Mouse (Mus musculus): ENCODE measurements at regions not wholly inside any gene's neighbourhood (a gene's known extent, or its start where the extent isn't known, plus 50 kb on each side); places are given as distances from the start of the nearest gene placed in this dataset.
A peak's percentile ranks its signal among the peaks of the same experiment; 100 is the strongest.

DNA sequence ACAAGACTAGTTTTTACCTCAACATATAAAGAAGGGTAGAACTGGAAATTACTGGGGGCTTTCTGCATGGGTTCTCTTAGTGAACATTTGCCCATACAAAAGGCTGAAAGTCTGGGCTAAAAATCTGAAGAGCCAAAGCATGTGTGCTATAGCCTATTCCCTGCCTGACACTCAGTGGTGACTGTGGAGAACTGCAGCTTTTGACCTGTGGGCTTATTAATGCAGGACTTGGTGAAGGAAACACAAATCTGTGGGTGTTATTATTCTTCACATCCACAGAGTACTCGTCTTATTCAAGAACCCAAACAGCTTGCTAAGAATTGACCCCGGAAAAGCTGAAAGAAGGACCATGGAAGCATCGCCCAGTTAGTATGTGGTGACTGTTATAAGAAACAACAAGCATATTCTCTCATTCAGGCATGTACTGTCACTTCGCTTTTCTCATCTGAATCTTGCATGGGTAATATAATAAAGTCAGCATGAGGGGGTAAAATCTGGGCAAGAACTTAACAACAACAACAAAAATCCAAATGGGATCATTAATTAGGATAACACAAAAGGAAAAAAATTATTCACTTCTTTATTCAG, 77.2 kb upstream of the Cypt12 start:
- H3K27ac ChIP-seq (ENCODE audit: low read depth, low read length) = no peak overlapping the region
- DNase-seq (ENCODE audit: low spot score, missing footprints) = no peak
- 53% methylated on average over 4 of the region's 4 CpGs for WGBS
- H3K4me3 ChIP-seq (ENCODE audit: low read depth, low read length) = no peak overlapping the region
- no peaks in the 10 kb centered on the region for H3K36me3 ChIP-seq (ENCODE audit: control insufficient read depth, insufficient read depth, low read length)
- no peaks in the 10 kb centered on the region for H3K4me1 ChIP-seq (ENCODE audit: control insufficient read depth, insufficient read depth, low read length)
- H3K9ac ChIP-seq (ENCODE audit: low read length) = no peak overlapping the region
- ATAC-seq (ENCODE audit: low FRiP score) = peak; percentile 87
- no peaks in the 10 kb centered on the region for H3K9me3 ChIP-seq (ENCODE audit: control insufficient read depth, low read length)
- H3K4me2 ChIP-seq = no peak overlapping the region
- no peaks in the 10 kb centered on the region for H3K27me3 ChIP-seq (ENCODE audit: control insufficient read depth, insufficient read depth, low read length)

DNA sequence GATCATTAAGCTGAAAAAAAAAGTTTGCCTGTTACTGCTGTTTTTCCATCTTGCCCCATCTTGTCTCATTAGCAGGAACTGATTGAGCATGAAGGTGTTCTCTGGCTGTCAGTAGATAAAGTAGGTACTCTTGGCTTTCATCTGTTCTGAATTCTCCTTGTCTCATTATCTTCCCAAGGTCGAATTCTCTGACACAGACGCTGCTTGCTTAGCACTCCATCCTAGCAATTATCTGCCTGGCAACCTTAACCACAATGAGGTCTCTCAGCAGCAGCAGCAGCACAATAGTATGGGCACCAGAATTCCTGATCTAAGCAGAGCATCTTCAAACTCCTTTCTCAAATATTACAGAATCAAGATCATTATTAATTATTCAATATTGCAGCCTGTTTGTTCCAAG, 52.3 kb upstream of the Cypt12 start:
- Histone ChIP-seq H3K4me3 (ENCODE audit: low read depth, low read length) (no peak overlapping the region), H3K9me3 (ENCODE audit: control insufficient read depth, low read length) (no peaks in the 10 kb centered on the region), H3K36me3 (ENCODE audit: control insufficient read depth, insufficient read depth, low read length) (no peaks in the 10 kb centered on the region), H3K9ac (ENCODE audit: low read length) (no peak overlapping the region), H3K27ac (ENCODE audit: low read depth, low read length) (no peak overlapping the region), H3K4me2 (no peak overlapping the region), H3K27me3 (ENCODE audit: control insufficient read depth, insufficient read depth, low read length) (no peaks in the 10 kb centered on the region), H3K4me1 (ENCODE audit: control insufficient read depth, insufficient read depth, low read length) (no peaks in the 10 kb centered on the region)
- WGBS = 62% methylated on average over 2 of the region's 2 CpGs
- ATAC-seq (ENCODE audit: low FRiP score) (no peak), DNase-seq (ENCODE audit: low spot score, missing footprints) (no peak)

DNA sequence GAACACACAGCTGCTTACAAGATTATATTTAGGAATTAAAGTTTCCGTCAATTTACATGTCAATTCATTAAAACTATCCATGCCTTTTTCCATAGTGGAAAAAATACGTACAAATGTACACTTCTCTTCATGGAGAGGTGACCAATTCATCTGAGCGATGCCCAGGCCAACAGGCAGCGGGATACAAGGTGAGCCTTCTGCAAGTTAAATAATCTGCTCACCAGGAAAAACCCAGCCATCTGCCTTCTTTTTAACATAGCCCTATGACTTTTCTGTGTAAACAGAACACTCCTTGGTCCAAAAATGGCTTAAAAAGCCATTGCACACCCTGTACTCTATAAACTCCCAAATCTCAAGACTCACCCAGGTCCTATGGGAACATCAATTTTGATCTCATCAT, 51.5 kb upstream of the Cypt12 start:
- 91% methylated on average over 4 of the region's 4 CpGs for WGBS
- H3K36me3 ChIP-seq (ENCODE audit: control insufficient read depth, insufficient read depth, low read length) = no peaks in the 10 kb centered on the region

More for the DNA sequence above, 51.5 kb upstream of the Cypt12 start:
- no peak overlapping the region for H3K4me3 ChIP-seq (ENCODE audit: low read depth, low read length)
- H3K27me3 ChIP-seq (ENCODE audit: control insufficient read depth, insufficient read depth, low read length) = no peaks in the 10 kb centered on the region
- H3K27ac ChIP-seq (ENCODE audit: low read depth, low read length) = no peak overlapping the region
- H3K9me3 ChIP-seq (ENCODE audit: control insufficient read depth, low read length) = no peaks in the 10 kb centered on the region
- H3K4me2 ChIP-seq = no peak overlapping the region
- ATAC-seq (ENCODE audit: low FRiP score) = no peak
- H3K9ac ChIP-seq (ENCODE audit: low read length) = no peak overlapping the region
- no peak for DNase-seq (ENCODE audit: low spot score, missing footprints)
- H3K4me1 ChIP-seq (ENCODE audit: control insufficient read depth, insufficient read depth, low read length) = no peaks in the 10 kb centered on the region

Small RNAs in the stretch of these regions (microRNA-seq; reads per million reads assigned to microRNA genes)
- 43.2 reads per million, percentile 44 among the genes with 10 or more reads in this experiment for gene Mir124a-2

Measured in midbrain, embryonic 11.5 days (tissue).